Mouse (Mus musculus) lung, postnatal 25 days (tissue): ENCODE data around the gene Cbln3.

Experiments used
- DNase-seq: peaks from one replicate; pipeline ENCODE4 v3.0.0; 2022; ENCODE audit warnings: low spot score

Gene Cbln3

GRCm38 (mm10) chr14:55879623-55880022 is 4.6 kb downstream of the Cbln3 start:
- peak; percentile 82 for DNase-seq

- DNase-seq: no peak
These were observed 5.8 kb downstream of the Cbln3 start for GRCm38 (mm10) chr14:55878316-55878940.

GRCm38 (mm10) chr14:55877469-55878315 is 6.5 kb downstream of the Cbln3 start:
- DNase-seq: no peak

- DNase-seq: peak; percentile 77
These were observed 10.2 kb downstream of the Cbln3 start for GRCm38 (mm10) chr14:55873714-55874683.

- no peak for DNase-seq
These were observed 10.9 kb downstream of the Cbln3 start for GRCm38 (mm10) chr14:55873242-55873713.

GRCm38 (mm10) chr14:55872551-55872950 is 11.6 kb downstream of the Cbln3 start:
- DNase-seq: no peak

GRCm38 (mm10) chr14:55872039-55872438 is 12.2 kb downstream of the Cbln3 start:
- DNase-seq: no peak

GRCm38 (mm10) chr14:55869538-55869937 is 14.7 kb downstream of the Cbln3 start:
- no peak for DNase-seq

- no peak for DNase-seq
These were observed 15.8 kb downstream of the Cbln3 start for GRCm38 (mm10) chr14:55868230-55869026.

- peak; percentile 59 for DNase-seq
These were observed 17.2 kb downstream of the Cbln3 start for GRCm38 (mm10) chr14:55866962-55867361.

- peak; percentile 83 for DNase-seq
These were observed 20.4 kb downstream of the Cbln3 start for GRCm38 (mm10) chr14:55863773-55864172.

- no peak for DNase-seq
These were observed 21.2 kb downstream of the Cbln3 start for GRCm38 (mm10) chr14:55862970-55863369.

GRCm38 (mm10) chr14:55862186-55862585 is 22.0 kb downstream of the Cbln3 start:
- no peak for DNase-seq

- peak; percentile 13 for DNase-seq
These were observed 26.6 kb downstream of the Cbln3 start for GRCm38 (mm10) chr14:55857588-55857987.

GRCm38 (mm10) chr14:55855101-55855561 is 29.1 kb downstream of the Cbln3 start:
- peak; percentile 18 for DNase-seq

- peak; percentile 18 for DNase-seq
These were observed 29.6 kb downstream of the Cbln3 start for GRCm38 (mm10) chr14:55854406-55855100.

- DNase-seq: peak; percentile 74
These were observed 30.4 kb downstream of the Cbln3 start, which contains the start of gene Nynrin for GRCm38 (mm10) chr14:55853621-55854285. Gene Nynrin (plus strand): TSS chr14:55854010.

- no peak for DNase-seq
These were observed 31.3 kb downstream of the Cbln3 start for GRCm38 (mm10) chr14:55852646-55853551.

- DNase-seq: no peak
These were observed 33.3 kb downstream of the Cbln3 start for GRCm38 (mm10) chr14:55850885-55851284.
